Mouse (Mus musculus) liver, embryonic 14.5 days (tissue): Measurements from ENCODE around the gene Lbx1.
A peak's percentile ranks its signal among the peaks of the same experiment; 100 is the strongest.

ENCODE experiments used
- CTCF ChIP-seq: IDR thresholded peaks from 2 replicates; pipeline ENCODE4 v1.5.1; 2016; ENCODE audit warnings: antibody characterized with exemption, low read depth, control low read depth
- EP300 ChIP-seq: IDR thresholded peaks from 2 replicates; pipeline ENCODE4 v1.6.1; 2016; ENCODE audit warnings: antibody characterized with exemption, low read depth

DNA sequence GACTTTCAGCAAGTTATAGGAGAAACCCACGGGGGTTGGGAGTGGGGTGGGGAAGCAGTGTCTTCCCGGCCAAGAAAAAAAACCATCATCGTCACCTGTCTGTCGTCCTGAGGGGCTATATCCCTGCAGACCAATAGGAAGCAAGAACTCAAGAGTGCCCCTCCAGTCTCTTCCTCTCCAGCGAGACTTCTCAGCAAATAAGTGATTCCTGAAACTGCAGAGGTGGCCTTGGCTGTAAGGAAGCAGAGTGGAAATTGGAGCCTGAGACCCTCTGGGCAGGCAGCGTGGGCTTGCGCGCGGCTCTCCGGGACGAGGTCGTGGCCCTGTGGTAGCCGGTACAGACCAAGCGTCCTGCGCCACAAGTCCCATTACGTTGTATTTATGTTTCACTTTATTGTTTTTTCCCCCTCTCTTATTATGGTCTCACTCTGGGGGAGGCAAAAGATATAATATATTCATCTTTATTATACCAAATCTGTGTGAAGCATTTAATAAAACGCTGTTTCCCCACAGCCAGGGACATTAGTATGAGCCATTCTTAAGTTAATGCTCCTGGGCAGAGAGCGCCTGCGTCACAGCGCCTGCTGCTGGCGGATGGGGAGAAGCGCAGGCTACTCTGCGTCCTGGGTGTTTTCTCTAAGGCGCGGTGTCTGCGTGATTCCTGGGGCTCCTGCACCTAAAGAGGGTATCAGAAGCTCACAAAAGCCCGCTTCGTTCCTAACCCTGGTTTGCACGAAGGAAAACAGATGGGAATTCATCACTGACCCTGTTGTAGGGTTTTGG is 8.5 kb upstream of the Lbx1 start:
- TF ChIP-seq CTCF = peak; percentile 90
- TF ChIP-seq EP300 = no peak
